Mouse (Mus musculus): ENCODE measurements around the gene F8a.
A peak's percentile ranks its signal among the peaks of the same experiment; 100 is the strongest.
"Not testable (repeated sequence)": the region's sequence is repeated elsewhere in the genome, so short reads cannot be mapped to it uniquely, and the experiment has no call there.

F8a gene

DNA sequence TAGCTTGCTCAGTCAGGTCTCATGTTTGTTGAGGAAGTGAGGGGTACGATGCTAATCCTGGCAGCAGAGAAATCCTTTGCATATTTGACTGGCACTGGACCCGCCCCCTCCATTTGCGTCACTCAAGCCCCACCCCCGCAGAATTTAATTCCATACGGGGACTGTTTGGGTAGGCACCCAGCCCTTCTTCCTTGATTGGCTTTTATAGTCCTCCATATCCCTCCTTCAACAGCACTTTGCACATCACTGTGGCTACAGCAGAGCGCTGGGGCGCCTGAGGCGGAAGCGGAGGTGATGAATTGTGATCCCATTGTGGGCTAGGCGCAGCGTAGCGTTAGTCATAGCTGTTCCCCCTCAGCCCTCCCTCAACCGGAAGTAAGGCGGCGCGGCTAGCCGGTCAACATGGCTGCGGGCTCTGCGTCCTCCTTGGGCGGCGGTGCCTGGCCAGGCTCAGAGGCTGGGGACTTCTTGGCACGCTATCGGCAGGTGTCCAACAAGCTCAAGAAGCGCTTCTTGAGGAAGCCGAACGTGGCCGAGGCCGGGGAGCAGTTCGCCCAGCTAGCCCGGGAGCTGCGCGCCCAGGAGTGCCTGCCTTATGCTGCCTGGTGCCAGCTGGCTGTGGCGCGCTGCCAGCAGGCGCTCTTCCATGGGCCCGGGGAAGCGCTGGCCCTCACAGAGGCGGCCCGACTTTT, at the start of gene F8a:
Gene F8a, plus strand, starts transcription at position 378 of the 692 bp plus-strand sequence.
- DNase-seq (ENCODE audit: low spot score in 2 of 2), result peak; percentile 60 to 70

DNA sequence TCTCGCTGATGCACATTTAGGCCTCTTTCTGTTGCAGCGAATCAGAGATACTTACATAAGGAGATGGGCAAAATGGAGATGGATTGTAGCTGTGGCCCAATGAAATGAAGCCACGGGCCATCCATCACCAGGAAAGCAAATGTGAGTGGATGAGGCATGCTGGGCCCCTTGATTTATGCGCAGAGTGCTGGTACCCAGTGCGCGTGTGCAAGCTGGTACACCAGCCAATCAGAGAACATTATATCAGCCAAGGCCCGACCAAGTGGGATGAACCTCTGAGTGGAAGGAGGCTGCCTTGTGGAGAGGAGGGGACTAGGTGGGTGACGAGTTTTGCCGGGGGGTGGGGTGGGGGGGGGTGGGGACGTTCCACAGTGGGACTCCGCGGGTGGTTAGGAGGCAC, 36.2 kb upstream of the F8a start, which contains the start of gene Xlr3b:
Gene Xlr3b, plus strand, starts transcription at position 274 of the 400 bp plus-strand sequence.
- peak in 1 of 2 experiments; percentile 13 for DNase-seq (ENCODE audit: low spot score in 2 of 2)

- DNase-seq (ENCODE audit: low spot score in 2 of 2), result not testable (repeated sequence)
Observed at GRCm38 (mm10) chrX:73213819-73214564, 14.1 kb upstream of the F8a start, which contains the start of gene Xlr4b. TSS of gene Xlr4b (plus strand) at chrX:73214333.

DNA sequence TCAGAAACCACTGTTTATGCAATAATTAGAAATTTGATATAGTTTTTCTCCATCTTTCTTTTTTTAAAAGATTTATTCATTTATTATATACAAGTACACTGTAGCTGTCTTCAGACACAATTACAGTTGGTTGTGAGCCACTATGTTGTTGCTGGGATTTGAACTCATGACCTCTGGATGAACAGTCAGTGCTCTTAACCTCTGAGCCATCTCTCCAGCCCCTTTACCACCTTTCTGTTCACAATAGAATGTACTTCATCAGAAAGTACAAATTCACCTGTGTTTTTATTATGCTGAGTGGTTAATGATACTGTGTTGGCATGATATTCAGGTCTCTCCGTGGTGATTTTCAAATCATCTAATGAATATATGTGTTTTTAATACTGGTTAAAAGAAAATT, 2.7 kb upstream of the F8a start:
- no peak for DNase-seq (ENCODE audit: low spot score in 2 of 2)

DNA sequence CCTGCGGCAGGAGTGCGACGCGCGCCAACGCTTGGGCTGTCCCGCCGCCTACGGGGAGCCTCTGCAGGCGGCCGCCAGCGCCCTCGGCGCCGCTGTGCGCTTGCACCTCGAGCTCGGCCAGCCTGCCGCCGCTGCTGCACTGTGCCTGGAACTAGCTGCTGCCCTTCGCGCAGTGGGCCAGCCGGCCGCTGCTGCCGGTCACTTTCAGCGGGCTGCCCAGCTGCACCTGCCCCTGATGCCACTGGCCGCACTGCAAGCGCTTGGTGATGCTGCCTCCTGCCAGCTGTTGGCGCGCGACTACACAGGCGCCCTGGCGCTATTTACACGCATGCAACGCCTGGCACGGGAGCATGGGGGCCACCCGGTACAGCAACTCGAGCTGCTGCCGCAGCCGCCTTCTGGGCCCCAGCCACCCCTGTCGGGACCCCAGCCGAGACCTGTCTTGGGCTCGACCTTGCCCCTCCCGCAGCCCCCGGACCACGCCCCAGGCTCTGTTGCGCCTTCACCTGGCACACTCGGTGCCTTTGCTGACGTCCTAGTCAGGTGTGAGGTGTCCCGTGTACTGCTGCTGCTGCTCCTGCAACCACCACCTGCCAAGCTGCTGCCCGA, 619 bp downstream of the F8a start:
- peak; percentile 30 to 44 for DNase-seq (ENCODE audit: low spot score in 2 of 2)

DNA sequence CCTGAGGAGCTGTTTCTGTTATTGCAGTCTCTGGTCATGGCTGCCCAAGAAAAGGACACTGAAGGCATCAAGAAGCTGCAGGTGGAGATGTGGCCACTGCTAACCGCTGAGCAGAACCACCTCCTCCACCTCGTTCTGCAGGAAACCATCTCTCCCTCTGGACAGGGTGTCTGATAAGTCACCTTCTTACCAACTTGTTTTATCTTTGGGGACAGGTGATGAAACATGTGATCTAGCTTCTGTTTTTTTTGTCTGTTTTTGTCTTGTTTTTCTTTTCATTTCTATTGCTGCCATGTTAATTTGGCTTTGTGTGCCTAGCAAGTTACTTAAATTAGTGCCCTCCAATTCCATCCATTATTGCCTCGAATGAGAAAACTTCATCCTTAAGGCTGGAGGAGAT, 1.2 kb downstream of the F8a start:
- DNase-seq (ENCODE audit: low spot score in 2 of 2), result no peak

DNA sequence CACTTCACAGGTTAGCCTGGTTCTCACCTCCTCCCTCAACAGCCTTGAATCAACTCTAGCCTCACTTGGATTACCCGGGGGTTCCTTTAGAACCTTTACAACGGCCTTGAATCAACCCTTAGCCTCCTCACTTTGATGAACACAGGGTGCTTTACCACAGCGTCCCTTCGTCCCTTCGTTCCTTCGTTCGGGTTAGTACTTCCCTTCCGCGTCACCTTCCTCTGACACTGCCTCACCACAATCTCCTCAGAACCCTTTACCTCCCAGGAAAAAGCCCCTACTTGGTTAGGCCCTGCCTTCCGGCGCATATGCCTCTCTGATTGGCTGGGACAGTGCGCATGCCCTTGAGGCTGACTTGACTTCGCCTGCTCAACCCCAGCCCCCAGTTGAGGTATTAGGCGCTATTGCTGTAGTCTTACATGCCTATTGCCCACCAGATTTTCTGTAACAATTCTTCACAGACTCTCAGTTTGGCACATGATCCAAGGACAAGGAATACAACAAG, 14.8 kb downstream of the F8a start, which contains the start of gene Xlr4c:
Gene Xlr4c, minus strand, starts transcription at position 310 of the 505 bp plus-strand sequence.
- not testable (repeated sequence) for DNase-seq (ENCODE audit: low spot score in 2 of 2)

- not testable (repeated sequence) for DNase-seq (ENCODE audit: low spot score in 2 of 2)
Observed at GRCm38 (mm10) chrX:73262428-73262827, 34.3 kb downstream of the F8a start.

- DNase-seq (ENCODE audit: low spot score in 2 of 2), result not testable (repeated sequence)
Observed at GRCm38 (mm10) chrX:73265270-73265669, 37.2 kb downstream of the F8a start, which contains the start of gene Xlr3c. TSS of gene Xlr3c (minus strand) at chrX:73265390.

Data from frontal cortex, postnatal 14 days (tissue).